Mouse (Mus musculus): ENCODE results near the gene Vegfb. TPM values are rescaled to one million over a fixed set of nuclear protein-coding genes. Genes with fewer than 3 reads are reported as not detected.
A peak's percentile ranks its signal among the peaks of the same experiment; 100 is the strongest.
"Not testable (repeated sequence)": the region's sequence is repeated elsewhere in the genome, so short reads cannot be mapped to it uniquely, and the experiment has no call there.

Gene Vegfb
- polyA plus RNA-seq, 1 experiment from 2014 or later = 23.2 TPM

DNA sequence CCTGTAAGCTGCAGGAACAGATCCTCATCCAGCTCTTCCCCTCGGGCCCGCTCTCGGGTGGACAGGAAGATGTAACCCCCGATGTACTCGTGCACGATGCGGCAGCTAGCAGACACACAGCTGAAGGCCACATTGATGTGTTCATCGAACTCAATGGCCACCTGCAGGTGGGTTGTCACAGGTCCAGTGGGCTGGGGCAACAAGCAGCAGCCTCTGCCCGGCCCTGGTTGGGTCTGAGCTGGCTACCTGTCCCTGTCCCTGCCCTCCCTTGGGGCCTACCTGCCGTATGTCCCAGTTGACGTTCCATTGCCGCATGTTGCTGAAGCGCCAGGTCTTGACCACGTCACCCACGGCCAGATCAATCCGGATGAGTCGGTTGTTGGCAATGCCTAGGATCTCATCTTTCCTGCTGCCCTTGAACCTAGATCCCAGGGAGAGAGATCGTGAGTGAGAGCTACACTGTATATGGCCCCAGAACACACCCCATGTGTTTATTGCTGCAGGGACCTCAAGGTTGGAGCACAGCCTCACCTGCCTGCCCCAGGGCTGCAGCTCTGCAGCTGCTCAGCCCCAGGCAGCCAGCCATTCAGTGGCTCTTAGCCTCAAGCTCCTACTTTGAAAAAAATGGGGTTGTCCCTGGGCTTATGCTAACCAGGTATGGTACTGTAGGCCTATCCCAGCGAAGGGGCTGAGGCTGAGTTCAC, 12.1 kb upstream of the Vegfb start:
- Histone ChIP-seq H3K4me3 (no peak overlapping the region), H3K9me3 (replicated peaks) (no peaks in the 10 kb centered on the region), H3K27ac (no peak overlapping the region), H3K27me3 (replicated peaks) (no peaks in the 10 kb centered on the region), H3K4me2 (no peak overlapping the region), H3K9ac (no peak overlapping the region), H3K36me3 (peaks cover 69% of the 10 kb centered on the region), H3K4me1 (peaks cover 37% of the 10 kb centered on the region)
- WGBS (ENCODE audit: insufficient replicate concordance) = 84% methylated on average over 19 of the region's 19 CpGs
- no peak for ATAC-seq

DNA sequence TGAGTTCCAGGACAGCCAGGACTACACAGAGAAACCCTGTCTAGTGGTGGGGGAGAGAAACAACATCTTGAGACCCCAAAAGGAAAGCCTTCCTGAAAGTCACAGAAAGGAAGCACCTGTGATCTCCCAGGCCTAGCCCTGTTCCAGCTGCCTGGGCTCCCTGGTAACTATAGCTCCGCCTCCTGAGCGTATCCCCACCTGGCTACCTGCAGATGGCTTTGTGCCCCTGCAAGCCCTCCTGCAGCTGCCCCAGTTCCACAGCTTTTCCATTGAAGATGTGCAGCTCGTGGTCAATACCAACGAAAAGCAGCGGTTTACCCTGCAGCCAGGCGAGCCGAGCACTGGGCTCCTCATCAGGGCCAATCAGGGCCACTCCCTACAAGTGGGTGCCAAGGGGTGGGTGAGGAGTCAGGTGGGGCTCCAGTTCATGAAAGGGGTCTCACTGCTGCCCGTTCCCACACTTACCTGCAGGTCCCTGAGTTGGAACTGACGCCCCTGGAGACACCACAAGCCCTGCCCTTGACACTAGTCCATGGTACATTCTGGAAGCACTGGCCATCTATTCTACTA, 10.4 kb upstream of the Vegfb start:
- ATAC-seq = no peak
- peaks cover 52% of the 10 kb centered on the region for H3K36me3 ChIP-seq
- no peak overlapping the region for H3K4me2 ChIP-seq
- WGBS (ENCODE audit: insufficient replicate concordance) = 75% methylated on average over 9 of the region's 9 CpGs
- no peak overlapping the region for H3K27ac ChIP-seq
- H3K27me3 ChIP-seq (replicated peaks) = no peaks in the 10 kb centered on the region
- H3K4me1 ChIP-seq = peaks cover 54% of the 10 kb centered on the region
- no peaks in the 10 kb centered on the region for H3K9me3 ChIP-seq (replicated peaks)
- no peak overlapping the region for H3K9ac ChIP-seq
- no peak overlapping the region for H3K4me3 ChIP-seq

DNA sequence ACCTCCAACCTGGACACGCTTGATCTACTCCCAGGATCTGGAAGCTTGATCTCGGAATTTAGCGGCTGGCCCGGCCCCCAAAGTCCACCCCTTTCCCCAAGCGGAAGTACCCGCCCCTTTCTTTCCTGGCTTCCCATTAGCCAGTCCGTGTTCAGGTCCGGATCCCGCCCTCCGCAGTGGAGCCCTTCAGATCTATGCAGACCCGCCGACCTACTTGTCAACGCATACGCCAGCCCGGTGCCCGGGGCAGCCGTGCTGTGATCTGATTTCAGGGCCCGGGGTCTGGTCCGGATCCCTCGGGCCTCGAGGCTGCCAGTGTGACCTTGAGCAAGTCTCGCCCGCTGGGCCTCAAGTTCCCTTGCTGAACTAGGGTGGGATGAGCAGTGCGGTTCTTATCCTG, 8.6 kb upstream of the Vegfb start, which contains the start of the genes Nudt22 and Trpt1:
Nudt22 (minus strand) TSS at position 112 of the 400 bp plus-strand sequence.
Trpt1 (plus strand) TSS at position 126 of the 400 bp plus-strand sequence.
- Histone ChIP-seq H3K4me1 (peaks cover 63% of the 10 kb centered on the region), H3K4me2 (peak within 1 kb of the TSS; percentile 93), H3K27me3 (replicated peaks) (no peaks in the 10 kb centered on the region), H3K9me3 (replicated peaks) (no peaks in the 10 kb centered on the region), H3K9ac (peak within 1 kb of the TSS; percentile 74), H3K36me3 (peaks cover 34% of the 10 kb centered on the region), H3K4me3 (peak within 1 kb of the TSS; percentile 66), H3K27ac (peak within 1 kb of the TSS; percentile 75)
- 1% methylated on average over 24 of the region's 24 CpGs for WGBS (ENCODE audit: insufficient replicate concordance)
- ATAC-seq = peak; percentile 72

DNA sequence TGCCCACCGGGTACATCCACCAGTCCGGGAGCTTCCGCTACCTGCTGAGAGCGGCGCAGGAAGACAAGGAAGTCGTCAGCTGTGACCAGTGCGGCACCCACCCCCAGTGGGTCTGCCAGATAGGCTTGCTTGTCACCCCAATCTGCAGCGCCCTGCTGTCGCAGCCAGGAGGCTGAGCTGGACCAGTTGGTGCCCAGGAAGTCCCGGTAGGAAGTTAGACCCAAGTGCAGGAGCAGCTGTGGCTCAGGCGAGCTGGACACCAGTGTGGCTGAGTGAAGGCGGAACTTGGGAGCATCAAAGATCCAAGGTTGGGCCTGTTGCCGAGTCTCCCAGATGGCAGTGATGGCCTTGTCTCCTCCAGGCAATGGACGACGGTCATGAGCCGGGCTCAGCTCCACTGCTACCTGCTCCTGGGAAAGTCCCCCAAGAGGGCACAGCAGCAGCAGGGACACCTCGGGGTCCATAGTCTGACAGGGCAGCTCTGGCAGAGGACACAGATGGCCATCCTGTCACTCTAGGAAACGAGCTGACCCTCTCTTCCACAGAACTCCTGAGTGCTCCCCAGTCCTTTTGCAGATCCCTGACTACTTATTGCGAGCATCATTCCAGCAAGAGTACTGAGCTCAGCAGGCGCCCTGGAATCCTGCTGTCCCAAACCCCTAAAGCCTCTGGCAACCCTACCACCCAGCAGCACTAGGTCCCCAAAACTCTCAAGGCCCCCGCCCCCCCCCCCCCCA, 8.0 kb upstream of the Vegfb start:
- no peaks in the 10 kb centered on the region for H3K9me3 ChIP-seq (replicated peaks)
- peak overlapping the region; percentile 75 for H3K27ac ChIP-seq
- 37% methylated on average over 21 of the region's 21 CpGs for WGBS (ENCODE audit: insufficient replicate concordance)

DNA sequence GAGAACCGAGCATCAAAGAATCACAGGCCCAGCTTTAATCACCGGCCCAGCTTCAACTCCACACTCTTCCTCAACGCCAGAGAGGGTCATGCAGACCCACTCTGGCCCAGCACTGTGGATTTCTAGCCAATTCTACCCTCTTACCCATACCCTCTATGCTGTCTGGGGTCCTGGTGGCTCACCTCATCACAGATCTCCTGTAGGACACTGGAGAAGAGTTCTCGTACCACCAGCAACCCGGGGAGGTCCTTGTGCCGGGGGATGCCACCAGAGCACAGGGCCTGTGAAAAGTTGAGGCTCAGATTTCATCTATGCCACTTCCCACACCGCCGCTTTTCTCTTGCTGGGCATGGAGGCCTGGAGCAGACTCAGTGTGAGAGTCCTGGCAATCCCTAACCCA, 7.0 kb upstream of the Vegfb start:
- no peak overlapping the region for H3K4me3 ChIP-seq
- H3K4me2 ChIP-seq = peak overlapping the region; percentile 93
- H3K4me1 ChIP-seq = peaks cover 62% of the 10 kb centered on the region
- H3K27ac ChIP-seq = 0 out of 2 replicates have a peak overlapping the region, but pooled peaks have one; percentile 75
- no peaks in the 10 kb centered on the region for H3K27me3 ChIP-seq (replicated peaks)
- 81% methylated on average over 8 of the region's 8 CpGs for WGBS (ENCODE audit: insufficient replicate concordance)
- H3K9me3 ChIP-seq (replicated peaks) = no peaks in the 10 kb centered on the region
- peaks cover 18% of the 10 kb centered on the region for H3K36me3 ChIP-seq
- H3K9ac ChIP-seq = no peak overlapping the region
- no peak for ATAC-seq

More for the DNA sequence above, 8.0 kb upstream of the Vegfb start:
- H3K4me2 ChIP-seq = peak overlapping the region; percentile 93
- H3K4me1 ChIP-seq = peaks cover 63% of the 10 kb centered on the region
- peaks cover 28% of the 10 kb centered on the region for H3K36me3 ChIP-seq
- H3K9ac ChIP-seq = peak overlapping the region; percentile 74
- H3K4me3 ChIP-seq = peak overlapping the region; percentile 66
- no peaks in the 10 kb centered on the region for H3K27me3 ChIP-seq (replicated peaks)
- ATAC-seq = no peak

DNA sequence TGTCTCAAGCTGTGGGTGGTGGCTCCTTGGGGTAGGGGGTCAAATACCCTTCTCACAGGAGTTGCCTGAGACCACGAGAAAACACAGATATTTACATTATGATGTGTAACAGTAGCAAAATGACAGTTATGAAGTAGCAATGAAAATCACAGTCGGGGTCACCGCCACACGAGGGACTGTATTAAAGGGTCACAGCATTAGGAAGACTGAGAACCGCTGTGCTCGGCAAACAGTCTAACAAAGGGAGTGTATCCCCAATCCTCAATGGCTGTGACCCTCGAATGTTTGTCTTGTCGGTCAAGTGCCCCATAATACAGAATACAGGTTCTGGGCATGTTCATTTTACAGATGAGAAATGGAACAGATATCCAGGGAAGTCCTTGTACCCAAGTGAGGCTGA, 6.6 kb upstream of the Vegfb start:
- Histone ChIP-seq H3K9me3 (replicated peaks) (no peaks in the 10 kb centered on the region), H3K27ac (peak overlapping the region; percentile 71; the same call in 1 of the 2 replicates), H3K4me1 (peaks cover 57% of the 10 kb centered on the region), H3K4me3 (no peak overlapping the region), H3K4me2 (no peak overlapping the region), H3K36me3 (peaks cover 16% of the 10 kb centered on the region), H3K9ac (no peak overlapping the region), H3K27me3 (replicated peaks) (no peaks in the 10 kb centered on the region)
- no peak for ATAC-seq
- 86% methylated on average over 8 of the region's 8 CpGs for WGBS (ENCODE audit: insufficient replicate concordance)

DNA sequence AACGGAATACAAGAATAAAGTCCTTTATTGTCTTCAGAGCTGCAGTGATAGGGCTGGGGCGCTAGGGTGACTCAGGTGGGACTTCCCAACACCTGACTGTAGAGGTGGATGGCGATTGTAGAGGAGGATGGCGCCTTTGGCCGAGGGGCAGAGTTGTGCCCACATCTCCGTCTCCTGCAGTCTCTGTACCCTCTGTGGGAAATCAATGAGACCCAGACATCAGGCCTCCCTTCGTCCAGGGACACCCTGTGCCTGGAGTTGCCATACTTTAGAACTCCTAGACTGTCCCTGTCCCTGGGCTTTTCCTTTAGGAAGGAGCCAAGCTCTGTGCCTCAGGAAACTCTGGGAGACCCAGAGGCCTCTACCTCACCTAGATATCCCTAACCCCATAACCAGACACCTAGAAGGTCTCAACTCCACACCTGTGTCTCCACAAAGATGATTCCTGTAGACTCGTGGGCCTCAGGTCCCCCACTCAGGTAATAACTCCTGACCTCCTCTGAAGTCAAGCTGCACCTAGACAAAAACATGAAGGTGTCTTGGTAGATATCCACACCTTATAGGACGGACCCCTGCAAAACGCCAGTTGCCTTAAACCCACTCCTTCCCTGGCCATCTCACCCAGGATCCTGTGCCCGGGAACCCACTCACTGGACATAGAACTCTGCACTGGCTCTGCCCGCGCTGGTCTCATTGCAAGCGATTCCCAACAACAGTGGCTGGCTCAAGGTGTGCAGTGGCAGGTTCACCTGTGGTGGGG, 5.7 kb upstream of the Vegfb start:
- WGBS (ENCODE audit: insufficient replicate concordance) = 61% methylated on average over 14 of the region's 14 CpGs
- Histone ChIP-seq H3K4me1 (peaks cover 58% of the 10 kb centered on the region), H3K27ac (peak overlapping the region; percentile 71)

DNA sequence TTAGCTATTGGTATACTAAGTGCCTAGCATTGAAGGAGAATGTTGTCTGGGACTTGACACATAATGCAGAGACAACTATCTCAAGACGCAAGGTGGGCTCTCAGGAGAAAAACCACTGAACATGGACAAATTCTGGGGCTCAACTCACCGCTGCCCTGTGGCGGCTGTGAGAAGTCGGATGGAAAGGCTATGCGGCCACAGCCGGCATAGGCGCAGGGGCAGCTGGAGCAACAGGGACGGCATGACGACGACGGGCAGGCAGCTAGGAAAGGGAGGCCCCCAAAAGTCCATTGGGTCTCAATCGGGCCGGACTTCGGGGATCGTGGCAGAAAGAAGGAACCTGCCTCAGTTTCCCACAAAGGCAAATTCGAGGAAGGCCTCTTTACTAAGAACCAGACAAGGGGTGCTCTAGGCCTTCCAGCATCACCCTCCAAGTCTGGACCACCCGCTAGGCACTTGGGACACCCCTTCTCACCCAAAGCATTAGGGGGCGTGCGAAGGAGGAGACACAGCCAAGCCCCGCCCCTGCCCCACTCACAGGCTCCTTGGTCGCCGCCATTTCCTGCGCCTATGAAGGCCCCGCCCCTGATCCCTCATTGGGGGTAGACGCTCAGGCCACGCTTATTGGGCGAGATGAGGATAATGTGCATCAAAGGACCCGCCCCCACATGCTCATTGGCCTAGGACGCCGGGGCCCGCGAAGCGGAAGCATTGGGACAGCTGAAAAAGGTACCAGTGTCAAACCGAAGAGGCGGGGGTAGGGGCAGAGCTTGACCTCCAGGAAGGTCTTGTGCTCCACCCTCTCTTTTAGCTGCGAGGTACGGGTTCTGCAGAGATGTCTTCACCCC, 4.8 kb upstream of the Vegfb start, which contains the start of gene Dnajc4:
Dnajc4 (minus strand) TSS at position 562 of the 848 bp plus-strand sequence.
- H3K9ac ChIP-seq = peak within 1 kb of the TSS; percentile 79
- peak within 1 kb of the TSS; percentile 71 for H3K27ac ChIP-seq
- 0 out of 2 replicates have a peak, but pooled peaks cover 3% of the 10 kb centered on the region for H3K36me3 ChIP-seq
- no peaks in the 10 kb centered on the region for H3K27me3 ChIP-seq (replicated peaks)
- no peaks in the 10 kb centered on the region for H3K9me3 ChIP-seq (replicated peaks)
- H3K4me1 ChIP-seq = peaks cover 65% of the 10 kb centered on the region
- peak; percentile 93 for ATAC-seq
- peak within 1 kb of the TSS; percentile 74 for H3K4me3 ChIP-seq
- WGBS (ENCODE audit: insufficient replicate concordance) = 3% methylated on average over 37 of the region's 37 CpGs
- peak within 1 kb of the TSS; percentile 98 for H3K4me2 ChIP-seq

More for the DNA sequence above, 5.7 kb upstream of the Vegfb start:
- Histone ChIP-seq H3K9me3 (replicated peaks) (no peaks in the 10 kb centered on the region), H3K4me3 (peak overlapping the region; percentile 74), H3K27me3 (replicated peaks) (no peaks in the 10 kb centered on the region), H3K9ac (peak overlapping the region; percentile 77), H3K4me2 (peak overlapping the region; percentile 98), H3K36me3 (peaks cover 8% of the 10 kb centered on the region)
- ATAC-seq = no peak

DNA sequence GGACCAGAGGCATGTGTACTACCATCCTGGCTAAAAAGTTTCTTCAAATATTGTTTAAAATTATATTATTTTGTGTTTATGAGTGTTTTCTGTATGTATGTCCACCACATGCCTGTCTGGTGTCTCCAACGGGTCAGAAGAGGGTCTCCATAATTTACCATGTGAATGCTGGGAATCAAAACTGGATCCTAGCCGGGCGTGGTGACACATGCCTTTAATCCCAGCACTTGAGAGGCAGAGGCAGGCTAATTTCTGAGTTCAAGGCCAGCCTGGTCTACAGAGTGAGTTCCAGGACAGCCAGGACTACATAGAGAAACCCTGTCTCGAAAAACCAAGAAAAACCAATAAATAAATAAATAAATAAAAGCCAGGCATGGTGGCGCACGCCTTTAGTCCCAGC, 3.7 kb upstream of the Vegfb start:
- not testable (repeated sequence) for H3K27ac ChIP-seq; H3K9me3 ChIP-seq (replicated peaks); H3K9ac ChIP-seq; H3K27me3 ChIP-seq (replicated peaks); H3K36me3 ChIP-seq; H3K4me3 ChIP-seq; H3K4me2 ChIP-seq; ATAC-seq
- peaks cover 65% of the 10 kb centered on the region for H3K4me1 ChIP-seq
- WGBS (ENCODE audit: insufficient replicate concordance) = 76% methylated on average over 6 of the region's 6 CpGs

DNA sequence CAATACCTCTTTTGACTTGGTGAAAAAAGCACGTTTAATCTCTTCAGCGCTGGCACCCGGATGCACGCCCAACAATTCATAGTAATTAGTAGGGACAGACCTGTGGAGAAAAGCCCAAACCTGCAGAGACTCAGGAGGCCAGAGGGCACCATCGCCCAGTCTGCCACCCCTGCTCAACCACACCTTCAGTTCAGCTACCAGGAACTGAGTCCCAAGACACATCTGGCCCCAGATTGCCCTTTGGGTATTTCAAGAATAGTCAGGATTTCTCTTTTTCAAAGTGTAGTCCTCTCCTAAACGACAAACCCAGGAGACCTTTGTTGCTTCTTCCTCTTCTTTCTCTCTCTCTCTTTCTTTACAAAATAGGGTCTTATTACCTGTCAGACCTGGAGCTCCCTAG, 3.3 kb upstream of the Vegfb start:
- H3K27me3 ChIP-seq (replicated peaks) = no peaks in the 10 kb centered on the region
- H3K4me2 ChIP-seq = no peak overlapping the region
- 83% methylated on average over 6 of the region's 6 CpGs for WGBS (ENCODE audit: insufficient replicate concordance)
- no peak overlapping the region for H3K27ac ChIP-seq
- H3K4me1 ChIP-seq = peaks cover 65% of the 10 kb centered on the region
- H3K9ac ChIP-seq = no peak overlapping the region
- no peak for ATAC-seq
- no peak overlapping the region for H3K4me3 ChIP-seq
- no peaks in the 10 kb centered on the region for H3K9me3 ChIP-seq (replicated peaks)
- H3K36me3 ChIP-seq = 0 out of 2 replicates have a peak, but pooled peaks cover 4% of the 10 kb centered on the region

DNA sequence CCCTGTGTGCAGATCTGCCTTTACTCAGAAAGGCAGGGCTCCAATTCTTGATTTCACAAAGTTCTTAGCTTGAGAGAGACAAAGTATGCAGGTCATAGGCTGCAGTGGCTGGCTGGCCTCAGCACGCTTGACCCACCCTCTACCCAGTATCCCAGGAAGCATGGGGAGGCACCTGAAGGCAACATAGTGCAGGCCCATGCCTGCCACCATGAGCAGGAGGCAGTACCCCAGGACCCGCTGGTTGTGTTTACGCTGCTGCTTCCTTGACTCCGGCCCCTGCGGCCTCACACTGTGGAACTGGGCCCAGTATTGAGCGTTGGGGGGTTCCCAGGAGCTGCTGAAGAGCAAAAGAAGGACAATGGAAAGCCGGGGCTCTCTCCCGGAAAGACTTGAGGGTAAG, 1.8 kb upstream of the Vegfb start:
- H3K4me2 ChIP-seq = no peak overlapping the region
- 83% methylated on average over 8 of the region's 8 CpGs for WGBS (ENCODE audit: insufficient replicate concordance)

More for the DNA sequence above, 1.8 kb upstream of the Vegfb start:
- H3K4me1 ChIP-seq = peaks cover 60% of the 10 kb centered on the region
- no peaks in the 10 kb centered on the region for H3K9me3 ChIP-seq (replicated peaks)
- H3K4me3 ChIP-seq = no peak overlapping the region
- H3K27ac ChIP-seq = no peak overlapping the region
- no peaks in the 10 kb centered on the region for H3K27me3 ChIP-seq (replicated peaks)
- peaks cover 16% of the 10 kb centered on the region; the same call in 1 of the 2 replicates for H3K36me3 ChIP-seq
- no peak overlapping the region for H3K9ac ChIP-seq
- no peak for ATAC-seq

Measured in liver, embryonic 12.5 days (tissue).